Mouse (Mus musculus) lung, adult 2 months (tissue): Measurements from ENCODE around the gene Znrf4.

Experiments used
- CTCF ChIP-seq: fragments of 200-500 bp; IDR thresholded peaks from 2 replicates; pipeline ENCODE4 v1.5.1; 2011; ENCODE audit warnings: mild to moderate bottlenecking, low read length, control low read depth; ENCODE audit not compliant: insufficient read depth
- POLR2A ChIP-seq: fragments of 200-500 bp; IDR thresholded peaks from 2 replicates; pipeline ENCODE4 v1.6.1; 2011; ENCODE audit warnings: low read depth, mild to moderate bottlenecking, control low read depth, low read length, borderline replicate concordance; ENCODE audit errors: extremely low read depth

GRCm38 (mm10) chr17:56506417-56507065 is 5.7 kb downstream of the Znrf4 start:
- TF ChIP-seq POLR2A (no peak), CTCF (no peak)
